Mouse (Mus musculus) embryonic fibroblast, embryonic 13.5 days (primary cell): ENCODE results near the gene Tusc2.

Experiments
- CTCF ChIP-seq: IDR thresholded peaks from 2 replicates; pipeline ENCODE4 v1.5.1; 2011; ENCODE audit warnings: mild to moderate bottlenecking, control low read depth, low read length, moderate library complexity, borderline replicate concordance; ENCODE audit not compliant: insufficient read depth
- POLR2A ChIP-seq: IDR thresholded peaks from 2 replicates; pipeline ENCODE4 v1.6.1; 2011; ENCODE audit warnings: low read depth, mild to moderate bottlenecking, control low read depth, low read length, moderate library complexity

DNA sequence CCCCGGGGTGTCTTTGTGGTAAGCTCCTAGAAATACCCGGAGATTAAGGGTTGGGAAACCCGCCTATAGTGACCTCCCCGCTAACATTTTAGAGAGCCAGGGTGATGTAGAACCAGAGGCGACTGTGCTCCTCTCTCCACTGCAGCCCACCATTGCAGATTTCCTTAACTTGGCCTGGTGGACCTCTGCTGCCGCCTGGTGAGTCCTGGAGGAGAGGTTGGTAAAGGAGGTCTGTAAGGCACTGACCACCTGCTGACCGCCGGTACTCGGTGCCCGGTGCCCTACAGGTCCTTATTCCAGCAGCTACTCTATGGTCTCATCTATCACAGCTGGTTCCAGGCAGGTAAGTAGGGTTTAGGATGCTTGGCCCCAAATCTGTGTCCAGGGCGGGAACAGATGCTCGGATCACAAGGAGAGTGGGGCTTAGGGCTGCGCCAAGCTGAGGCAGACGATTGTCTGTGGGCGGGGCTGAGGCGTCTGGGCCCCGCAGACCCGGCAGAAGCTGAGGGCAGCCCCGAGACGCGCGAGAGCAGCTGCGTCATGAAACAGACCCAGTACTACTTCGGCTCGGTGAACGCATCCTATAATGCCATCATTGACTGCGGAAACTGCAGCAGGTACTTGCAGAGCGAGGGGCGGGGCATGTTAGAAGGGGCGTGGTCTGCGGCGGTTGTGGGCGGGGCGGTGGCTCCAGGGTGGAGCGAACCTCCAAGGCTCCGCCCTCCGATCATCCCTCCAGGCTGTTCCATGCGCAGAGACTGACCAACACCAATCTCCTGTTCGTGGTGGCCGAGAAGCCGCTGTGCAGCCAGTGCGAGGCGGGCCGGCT lies 36.6 kb upstream of the Tusc2 start:
- no peak for TF ChIP-seq CTCF
- no peak for TF ChIP-seq POLR2A
